Mouse (Mus musculus) liver, adult 2 months (tissue): ENCODE data around the gene Card14.

Experiments
- CTCF ChIP-seq: fragments of 200-500 bp; IDR thresholded peaks from 2 replicates; pipeline ENCODE4 v1.5.1; 2011; ENCODE audit warnings: low read depth, low read length, control low read depth
- POLR2A ChIP-seq: fragments of 200-500 bp; IDR thresholded peaks from 2 replicates; pipeline ENCODE4 v1.6.1; 2011; ENCODE audit warnings: low read length, control low read depth; ENCODE audit not compliant: insufficient read depth; ENCODE audit errors: extremely low read depth

GRCm38 (mm10) chr11:119344865-119345264, 37.3 kb downstream of the Card14 start:
- TF ChIP-seq POLR2A: no peak
- no peak for TF ChIP-seq CTCF
